Mouse (Mus musculus) left cerebral cortex, postnatal 25 days (tissue): ENCODE measurements at regions not wholly inside any gene's neighbourhood (a gene's known extent, or its start where the extent isn't known, plus 50 kb on each side); places are given as distances from the start of the nearest gene placed in this dataset.

ENCODE experiments used
- DNase-seq, 2 experiments: peaks; one replicate each; pipeline ENCODE4 v3.0.0; 2022; ENCODE audit warnings: low spot score in 2 of 2, mixed read lengths in 1 of 2
- intact Hi-C: fragments of 180-260 bp; cut with DNase I; formaldehyde crosslinking; loops from one replicate; pipeline ENCODE4 v1.15.1; 2025

DNA sequence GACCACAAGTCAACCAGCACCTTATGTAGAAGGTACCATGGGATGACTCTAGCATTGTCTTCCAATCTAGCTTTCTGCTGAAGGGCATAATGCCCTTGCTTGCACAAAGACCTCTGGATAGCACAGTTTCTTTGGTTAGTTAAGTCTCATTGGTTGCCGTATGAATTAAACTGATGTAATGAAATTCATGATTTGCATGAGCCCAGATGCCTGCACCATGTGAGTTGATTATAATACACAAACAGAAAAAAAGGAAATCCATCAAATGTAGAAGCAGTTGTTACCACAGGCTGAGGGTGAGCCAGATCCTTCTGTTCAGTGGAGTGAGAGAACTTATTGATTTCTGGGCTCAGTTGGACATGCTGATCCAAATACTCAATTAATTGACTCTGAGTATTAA, 115.8 kb upstream of the Foxa2 start:
- DNase-seq = peak in 1 of 2 experiments; percentile 39
- intact Hi-C loops = loop anchor here (5.0 kb wide), 1 partner anchor 45 kb away; no protein-coding TSS in a partner anchor

GRCm38 (mm10) chr2:148171113-148171512, 124.3 kb upstream of the Foxa2 start:
- intact Hi-C loops = no loop called here
- no peak for DNase-seq

DNA sequence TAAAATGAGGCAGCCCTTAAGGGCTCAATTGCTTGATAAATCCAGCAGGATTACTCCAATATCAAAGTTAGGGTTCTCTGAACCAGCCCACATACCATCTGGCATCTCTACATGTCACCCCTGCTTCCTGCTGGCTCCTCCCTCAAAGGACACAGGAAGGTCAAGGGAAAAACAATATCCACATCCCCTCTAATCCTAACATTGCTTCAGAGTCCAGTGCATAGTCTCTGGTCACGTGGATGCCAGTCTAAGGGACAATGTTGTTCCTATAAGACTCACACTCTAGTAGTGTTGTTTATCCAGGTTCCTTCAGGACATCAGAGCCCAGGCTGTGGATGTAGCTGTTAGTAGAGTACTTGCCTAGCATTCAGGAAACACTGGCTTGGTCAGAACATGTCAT, 124.9 kb upstream of the Foxa2 start:
- DNase-seq = no peak
- intact Hi-C loops = no loop called here

DNA sequence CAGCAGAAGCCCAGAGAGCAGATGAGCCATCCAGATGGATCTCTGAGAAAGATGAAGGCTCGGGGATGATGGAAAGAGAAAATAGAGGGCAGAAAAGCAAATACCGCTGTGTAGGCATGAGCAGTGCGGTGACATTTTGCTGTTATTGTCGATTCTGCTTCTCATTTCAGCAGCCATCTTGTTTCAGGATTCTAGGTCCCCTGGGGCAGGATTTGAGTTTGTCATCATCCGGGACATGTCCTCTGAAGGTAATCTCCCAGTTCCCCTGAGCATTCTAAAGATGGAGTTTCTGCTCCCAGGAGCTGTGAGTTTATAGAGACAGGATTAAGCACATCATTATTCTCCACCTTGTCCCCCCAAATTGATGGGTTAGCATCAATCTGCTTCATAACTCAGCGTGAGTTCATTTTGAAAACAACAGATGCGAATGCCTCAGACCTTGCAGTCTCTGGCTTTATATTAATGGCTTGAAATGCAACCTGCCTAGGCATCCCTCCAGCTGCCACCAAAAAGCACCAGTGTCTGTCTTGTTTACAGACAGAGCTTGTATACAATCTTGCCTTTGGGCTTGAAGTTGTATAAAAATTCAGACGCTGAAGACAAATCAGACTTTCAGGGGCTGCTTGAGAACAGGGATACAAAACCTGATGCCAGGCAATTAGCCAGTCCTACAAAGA, 128.6 kb upstream of the Foxa2 start:
- intact Hi-C loops = no loop called here
- no peak for DNase-seq

- DNase-seq = no peak
- intact Hi-C loops = no loop called here
These were observed 133.5 kb upstream of the Foxa2 start for GRCm38 (mm10) chr2:148180245-148180644.

DNA sequence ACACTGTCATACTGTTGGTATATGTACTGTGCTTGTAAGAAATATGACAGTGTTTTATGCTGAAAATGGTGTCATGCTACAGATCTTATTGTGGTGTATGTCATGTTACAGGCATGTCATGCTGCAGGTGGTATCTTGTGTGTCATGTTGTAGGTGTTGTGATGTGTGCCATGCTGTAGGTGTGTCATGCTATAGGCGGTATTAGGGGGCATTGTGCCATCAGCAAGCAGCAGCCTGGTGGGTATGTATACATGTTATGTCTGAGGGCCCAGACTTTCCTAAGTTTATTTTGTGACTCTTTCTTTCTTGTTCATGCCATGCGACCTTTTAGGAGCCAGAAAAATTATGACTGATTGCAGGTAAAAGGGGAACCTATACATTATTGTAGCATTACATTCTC, 134.7 kb upstream of the Foxa2 start:
- DNase-seq = no peak
- intact Hi-C loops = no loop called here

DNA sequence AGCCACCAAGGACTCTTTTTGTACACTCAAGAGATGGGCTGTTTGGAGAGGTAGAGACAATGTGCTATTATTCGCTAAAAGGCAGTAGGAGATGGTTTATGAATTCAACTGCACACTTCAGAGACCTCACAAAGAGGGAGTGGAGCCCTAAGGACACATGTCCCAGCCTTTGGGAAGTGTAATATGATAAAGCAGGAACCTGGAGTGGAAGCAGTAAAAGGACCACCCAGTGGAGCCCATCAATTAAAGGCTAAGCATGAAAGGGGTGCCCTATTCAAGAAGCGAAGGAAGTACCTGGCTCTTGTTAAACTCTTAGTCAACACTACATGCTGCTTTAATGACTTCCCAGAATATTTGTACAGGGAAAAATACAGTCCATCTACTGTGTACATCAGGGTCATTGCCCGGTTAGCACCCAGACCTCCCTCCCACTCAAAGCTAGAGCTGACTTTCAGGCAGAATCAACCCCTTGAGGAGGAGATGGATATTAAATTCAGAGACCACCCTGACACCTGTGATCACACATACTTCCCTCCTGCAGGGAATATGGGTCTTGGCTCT, 135.8 kb upstream of the Foxa2 start:
- intact Hi-C loops = no loop called here
- no peak for DNase-seq

- peak in 1 of 2 experiments; percentile 62 for DNase-seq
- intact Hi-C loops = no loop called here
These were observed 138.0 kb upstream of the Foxa2 start for GRCm38 (mm10) chr2:148184801-148185212.

- DNase-seq = no peak
- intact Hi-C loops = no loop called here
These were observed 139.7 kb upstream of the Foxa2 start for GRCm38 (mm10) chr2:148186363-148186991.

GRCm38 (mm10) chr2:148188865-148189264, 142.1 kb upstream of the Foxa2 start:
- DNase-seq = peak in 1 of 2 experiments; percentile 20
- intact Hi-C loops = no loop called here

GRCm38 (mm10) chr2:148189287-148189686, 142.5 kb upstream of the Foxa2 start:
- DNase-seq = no peak
- intact Hi-C loops = no loop called here

DNA sequence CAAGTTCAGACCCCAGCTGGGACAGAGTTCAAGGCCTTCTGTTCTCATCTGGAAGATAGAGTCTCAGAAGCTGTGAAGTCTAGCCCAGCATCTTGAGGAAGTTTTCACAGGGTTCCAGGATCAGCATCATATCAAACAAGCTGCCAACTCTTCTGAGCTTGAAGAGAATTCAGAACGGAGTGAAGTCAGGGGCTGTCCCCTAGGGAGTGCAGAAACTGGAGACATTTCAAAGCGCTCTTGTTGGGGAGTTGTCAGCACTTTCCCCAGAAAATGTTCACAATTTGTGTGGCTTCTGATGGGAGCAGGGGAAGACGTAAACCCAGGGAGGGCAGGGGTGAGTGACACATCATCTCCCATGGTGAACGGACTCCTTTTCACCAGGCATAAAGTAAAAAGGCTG, 146.2 kb upstream of the Foxa2 start:
- DNase-seq = no peak
- intact Hi-C loops = no loop called here

DNA sequence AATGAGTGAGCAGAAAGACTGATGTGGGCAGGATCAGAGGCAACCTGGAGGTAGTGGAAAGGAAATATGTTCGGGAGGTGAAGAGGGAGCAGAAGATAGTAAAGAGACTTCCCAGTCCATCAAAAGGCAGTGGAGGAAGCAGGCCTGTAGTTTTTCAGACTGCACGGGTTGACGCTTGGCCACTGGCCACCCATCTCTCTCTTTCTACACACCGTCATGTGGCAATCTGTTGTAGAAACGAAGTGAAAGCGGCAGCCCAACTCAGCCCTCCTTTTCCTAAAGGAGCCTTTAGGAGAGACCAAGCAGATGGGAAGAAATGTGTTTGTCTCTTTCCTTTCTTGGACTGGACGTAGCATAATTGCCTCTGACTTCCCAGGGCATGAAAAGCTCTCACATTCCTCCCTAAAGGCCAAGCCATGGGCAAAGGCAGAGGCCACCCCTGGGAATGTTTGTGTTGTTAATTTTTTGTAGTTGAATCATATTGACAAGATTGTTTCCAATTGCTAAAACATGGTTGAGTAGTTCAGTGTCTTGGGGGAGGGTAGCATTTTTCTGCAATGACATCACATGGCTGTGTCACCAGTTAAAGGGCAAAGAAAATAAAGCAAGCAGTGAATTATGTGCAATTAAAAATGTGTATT, 150.7 kb upstream of the Foxa2 start:
- intact Hi-C loops = no loop called here
- no peak for DNase-seq

GRCm38 (mm10) chr2:148206633-148207032, 159.9 kb upstream of the Foxa2 start:
- intact Hi-C loops = loop anchor here (5.0 kb wide), 2 partner anchors 44 to 191 kb away; partner anchors contain the start of gene Sstr4
- DNase-seq = peak; percentile 31 to 70

DNA sequence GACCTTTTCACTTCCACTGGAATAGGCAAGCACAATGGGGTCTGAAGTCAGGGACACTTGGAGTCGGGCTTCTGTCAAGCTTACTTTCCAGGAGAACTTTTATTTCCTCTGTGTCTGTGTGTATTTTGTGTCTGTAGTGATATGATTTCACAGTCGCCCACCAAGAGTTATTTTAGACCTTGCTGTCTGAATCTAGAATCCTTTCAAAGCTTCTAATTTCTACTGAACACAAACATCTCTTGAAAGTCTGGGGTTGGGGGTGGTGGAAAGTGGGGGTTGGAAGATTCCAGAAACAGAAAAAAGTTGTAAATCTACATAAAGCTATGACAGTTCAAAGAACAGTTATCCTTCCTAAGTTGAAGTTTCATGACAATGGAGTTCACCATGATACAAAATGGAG, 164.0 kb upstream of the Foxa2 start:
- intact Hi-C loops = no loop called here
- DNase-seq = peak; percentile 9 to 79

- no peak for DNase-seq
- intact Hi-C loops = no loop called here
These were observed 170.4 kb upstream of the Foxa2 start for GRCm38 (mm10) chr2:148217136-148217535.

- intact Hi-C loops = no loop called here
These were observed 161.3 kb upstream of the Sstr4 start for GRCm38 (mm10) chr2:148233691-148234300.

DNA sequence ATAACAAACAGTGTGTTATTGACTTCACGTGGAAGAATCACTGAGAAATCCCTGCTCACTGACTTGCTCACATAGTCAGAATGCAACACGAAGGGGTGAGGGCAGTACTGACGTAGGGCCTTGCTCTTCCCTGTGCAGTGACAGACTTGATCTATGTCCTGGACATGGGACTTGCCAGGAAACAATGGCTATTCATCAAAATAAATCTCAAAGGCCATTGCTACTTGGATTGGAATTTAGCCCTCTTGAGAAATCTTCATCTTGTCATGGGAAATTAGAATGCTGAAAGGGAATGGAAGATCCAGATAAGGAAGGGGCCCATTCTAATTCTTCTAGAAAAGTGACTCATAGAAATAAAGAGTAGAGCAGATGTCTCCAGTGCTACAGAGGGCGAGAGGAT, 158.0 kb upstream of the Sstr4 start:
- intact Hi-C loops = no loop called here

More at GRCm38 (mm10) chr2:148233691-148234300, 161.3 kb upstream of the Sstr4 start:
- no peak for DNase-seq

DNA sequence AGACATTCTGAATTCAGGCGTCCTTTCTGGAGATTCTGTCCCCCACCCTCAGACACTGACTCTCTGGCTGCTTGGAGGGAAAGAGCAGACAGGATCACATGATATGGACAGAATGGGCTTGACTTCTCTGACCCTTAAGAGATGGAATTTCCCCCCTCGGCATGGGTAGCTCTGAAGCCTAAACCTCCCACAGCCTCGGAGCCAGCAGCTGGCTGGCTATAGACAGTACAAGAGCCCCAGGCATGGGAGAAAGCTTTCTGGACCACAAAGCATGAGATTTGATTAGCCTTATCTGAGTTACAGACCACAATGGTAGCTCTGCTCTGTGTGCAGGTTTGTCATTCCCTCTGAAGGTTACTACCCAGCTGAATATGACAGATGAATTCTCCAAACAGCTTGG, 156.1 kb upstream of the Sstr4 start:
- intact Hi-C loops = no loop called here

More for the DNA sequence above, 158.0 kb upstream of the Sstr4 start:
- DNase-seq = no peak

GRCm38 (mm10) chr2:148242242-148242641, 152.9 kb upstream of the Sstr4 start:
- intact Hi-C loops = no loop called here
- DNase-seq = no peak

More for the DNA sequence above, 156.1 kb upstream of the Sstr4 start:
- DNase-seq = no peak
